Mouse (Mus musculus) gonadal fat pad, adult 2 months (tissue): ENCODE data around the gene Bad. TPM values are rescaled to one million over a fixed set of nuclear protein-coding genes. Genes with fewer than 3 reads are reported as not detected.

Experiments
- DNase-seq: peaks from one replicate; pipeline ENCODE4 v3.0.0-alpha.2; 2012; ENCODE audit warnings: low read depth
- polyA plus RNA-seq: library from polyadenylated mRNA; depleted of rRNA; stranded (reverse); fragments of >200 nt; gene quantifications from 2 replicates; pipeline ENCODE4 v1.2.3, GENCODE M21; 2012

Bad gene
- polyA plus RNA-seq, 1 experiment, result 82.0 TPM

- DNase-seq, result no peak
Observed at GRCm38 (mm10) chr19:6934195-6934977, 7.3 kb upstream of the Bad start, which contains the start of gene Kcnk4. Gene Kcnk4, minus strand, starts transcription at chr19:6934515.

- no peak for DNase-seq
Observed at GRCm38 (mm10) chr19:6936299-6936698, 5.4 kb upstream of the Bad start.

GRCm38 (mm10) chr19:6937541-6938465 is 3.9 kb upstream of the Bad start:
- no peak for DNase-seq

- DNase-seq, result no peak
Observed at GRCm38 (mm10) chr19:6939106-6940002, 2.3 kb upstream of the Bad start.

GRCm38 (mm10) chr19:6940396-6941351 is 987 bp upstream of the Bad start:
- DNase-seq, result no peak

- no peak for DNase-seq
Observed at GRCm38 (mm10) chr19:6942249-6942691, 609 bp downstream of the Bad start, which contains the start of gene Gpr137. Gene Gpr137, minus strand, starts transcription at chr19:6942480.

GRCm38 (mm10) chr19:6942764-6943163 is 1.1 kb downstream of the Bad start:
- no peak for DNase-seq

- DNase-seq, result no peak
Observed at GRCm38 (mm10) chr19:6943709-6944108, 2.0 kb downstream of the Bad start.

- no peak for DNase-seq
Observed at GRCm38 (mm10) chr19:6947742-6948141, 6.1 kb downstream of the Bad start.

GRCm38 (mm10) chr19:6948186-6948585 is 6.5 kb downstream of the Bad start:
- DNase-seq, result no peak

- DNase-seq, result no peak
Observed at GRCm38 (mm10) chr19:6949532-6949931, 7.9 kb downstream of the Bad start.

- no peak for DNase-seq
Observed at GRCm38 (mm10) chr19:6949951-6950350, 8.3 kb downstream of the Bad start.

- DNase-seq, result no peak
Observed at GRCm38 (mm10) chr19:6950613-6951153, 9.0 kb downstream of the Bad start.

- DNase-seq, result no peak
Observed at GRCm38 (mm10) chr19:6951381-6951968, 9.8 kb downstream of the Bad start.

GRCm38 (mm10) chr19:6951994-6952711 is 10.5 kb downstream of the Bad start:
- DNase-seq, result no peak

- DNase-seq, result no peak
Observed at GRCm38 (mm10) chr19:6952712-6953037, 11.0 kb downstream of the Bad start.

GRCm38 (mm10) chr19:6954046-6954445 is 12.4 kb downstream of the Bad start:
- DNase-seq, result no peak

- DNase-seq, result no peak
Observed at GRCm38 (mm10) chr19:6955424-6955823, 13.8 kb downstream of the Bad start.

- DNase-seq, result no peak
Observed at GRCm38 (mm10) chr19:6956461-6956860, 14.8 kb downstream of the Bad start.
